18 mouse cellular contexts compared by ENCODE assay signal in the genomic region with DNA sequence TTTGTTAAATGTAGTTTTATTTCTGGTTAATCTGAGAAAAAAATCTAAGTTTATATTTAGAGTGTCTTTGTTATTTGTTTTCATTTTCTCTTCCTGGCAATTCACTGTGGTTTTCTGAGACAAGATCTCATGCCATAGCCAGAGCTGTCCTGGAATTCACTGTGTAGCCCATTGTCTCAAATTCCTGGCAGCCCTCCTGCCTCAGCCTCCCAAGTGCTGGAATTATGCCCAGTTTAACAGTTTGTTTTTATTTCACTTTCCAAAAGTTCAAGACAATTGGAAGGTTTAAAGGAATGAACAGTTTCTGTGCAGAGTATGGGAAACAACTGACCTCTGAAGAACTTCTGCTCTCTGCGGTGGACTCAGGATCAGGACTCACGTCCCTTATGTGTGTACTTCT. TPM values are rescaled to one million over a fixed set of nuclear protein-coding genes. Genes with fewer than 3 reads are reported as not detected.
DNase-seq lines count a peak whose midpoint lies in the region; TF ChIP-seq lines count a peak whose summit lies in the region.
"Had no signal": no experiment of that assay in that cellular context is flagged by ENCODE, and none has a peak within 500 bp of the region (broad histone marks: within the 10 kb centered on the region; RNA-seq: fewer than 3 reads in every experiment).

No protein-coding gene starts in this region.

- TF ChIP-seq POLR2A in lung, adult 2 months (IDR thresholded peaks at IDR 0.05; ENCODE audit: borderline replicate concordance, extremely low read depth, low read depth, low read length) = no peak

- H3K4me3 ChIP-seq in lung, adult 2 months (replicated peaks; ENCODE audit: extremely low read depth, low read depth, low read length) = no peak overlapping the region
- H3K4me3 ChIP-seq: embryonic facial prominence, embryonic 13.5 days; forebrain, embryonic 13.5 days; heart, embryonic 13.5 days; hindbrain, embryonic 15.5 days had no signal

- WGBS in lung, adult 2 months = 45% methylated on average over 2 of the region's 2 CpGs

- H3K4me1 ChIP-seq in lung, adult 2 months (ENCODE audit: control insufficient read depth, insufficient read depth, low read length) = peaks cover 7% of the 10 kb centered on the region; the same call in 1 of the 2 replicates

- no peak for TF ChIP-seq CTCF in lung, adult 2 months (IDR thresholded peaks at IDR 0.05; ENCODE audit: insufficient read depth, low read length)

- peak; percentile 81 for DNase-seq in heart, adult 11 months
- DNase-seq in heart, adult 8-10 months (ENCODE audit: low spot score) = no peak
- DNase-seq in lung, postnatal 36 days = peak; percentile 42
- no peak for DNase-seq in lung, adult 2 months
- DNase-seq in adipocyte (ENCODE audit: low spot score) = peak; percentile 88
- no peak for DNase-seq in right cerebral cortex, postnatal 36 days (ENCODE audit: low spot score in 2 of 2)
- no peak for DNase-seq in kidney, adult 11 months
- DNase-seq: adrenal gland, postnatal 10 days; cerebellum, adult 11-12 months; cerebellum, adult 9-10 months; cerebellum, postnatal 25 days; forebrain, postnatal 0 days; gastrocnemius, postnatal 14 days; heart, postnatal 36 days had no signal

RNA-seq across cellular contexts. Expression of gene Rb1, which starts 4.2 kb away (rescaled TPM):
- total RNA-seq in heart, adult 8-10 months (2022) = 10 to 100 TPM; 18.1 to 19.5 (median 18.5) TPM
- 4.1 and 7.8 TPM in 2 replicates for polyA plus RNA-seq in lung, adult 2 months (2012; rRNA removed)

RNA-seq across cellular contexts. Expression of gene Itm2b, which starts 55.2 kb away (rescaled TPM):
- total RNA-seq in heart, adult 8-10 months (2022) = 100 to 1,000 TPM; 747 to 855 (median 798) TPM
- polyA plus RNA-seq in lung, adult 2 months (2012; rRNA removed) = 1,455 and 1,580 TPM in 2 replicates

Comparison
In these comparisons a context has a peak if more than half of its experiments do, and no peak if none do; other contexts are left out.
1. DNase-seq: peak in heart, adult 11 months (single experiment), lung, postnatal 36 days (single experiment) and adipocyte (single experiment); none in heart, adult 8-10 months (single experiment), lung, adult 2 months (single experiment), right cerebral cortex, postnatal 36 days (0 of 2) and kidney, adult 11 months (single experiment).